Mouse (Mus musculus): ENCODE measurements around the gene Mmd.

The Mmd gene

GRCm38 (mm10) chr11:90247793-90248192, 1.5 kb upstream of the Mmd start:
- in situ Hi-C loops (cut with MboI; ENCODE audit: low sequenced_read_pairs) = no loop called here

GRCm38 (mm10) chr11:90249701-90250141, 465 bp downstream of the Mmd start:
- in situ Hi-C loops (cut with MboI; ENCODE audit: low sequenced_read_pairs) = no loop called here

- in situ Hi-C loops (cut with MboI; ENCODE audit: low sequenced_read_pairs) = no loop called here
Measured at GRCm38 (mm10) chr11:90250189-90250588, 933 bp downstream of the Mmd start.

GRCm38 (mm10) chr11:90250730-90251129, 1.5 kb downstream of the Mmd start:
- in situ Hi-C loops (cut with MboI; ENCODE audit: low sequenced_read_pairs) = no loop called here

GRCm38 (mm10) chr11:90251923-90252322, 2.7 kb downstream of the Mmd start:
- in situ Hi-C loops (cut with MboI; ENCODE audit: low sequenced_read_pairs) = no loop called here

GRCm38 (mm10) chr11:90252366-90252765, 3.1 kb downstream of the Mmd start:
- in situ Hi-C loops (cut with MboI; ENCODE audit: low sequenced_read_pairs) = no loop called here

GRCm38 (mm10) chr11:90254536-90254935, 5.3 kb downstream of the Mmd start:
- in situ Hi-C loops (cut with MboI; ENCODE audit: low sequenced_read_pairs) = no loop called here

- in situ Hi-C loops (cut with MboI; ENCODE audit: low sequenced_read_pairs) = no loop called here
Measured at GRCm38 (mm10) chr11:90255687-90256086, 6.4 kb downstream of the Mmd start.

GRCm38 (mm10) chr11:90256833-90257525, 7.7 kb downstream of the Mmd start:
- in situ Hi-C loops (cut with MboI; ENCODE audit: low sequenced_read_pairs) = no loop called here

GRCm38 (mm10) chr11:90258321-90258927, 9.2 kb downstream of the Mmd start:
- in situ Hi-C loops (cut with MboI; ENCODE audit: low sequenced_read_pairs) = no loop called here

- in situ Hi-C loops (cut with MboI; ENCODE audit: low sequenced_read_pairs) = no loop called here
Measured at GRCm38 (mm10) chr11:90259071-90259470, 9.8 kb downstream of the Mmd start.

GRCm38 (mm10) chr11:90259826-90260225, 10.6 kb downstream of the Mmd start:
- in situ Hi-C loops (cut with MboI; ENCODE audit: low sequenced_read_pairs) = no loop called here

GRCm38 (mm10) chr11:90264180-90264579, 14.9 kb downstream of the Mmd start:
- in situ Hi-C loops (cut with MboI; ENCODE audit: low sequenced_read_pairs) = no loop called here

- in situ Hi-C loops (cut with MboI; ENCODE audit: low sequenced_read_pairs) = no loop called here
Measured at GRCm38 (mm10) chr11:90265581-90265980, 16.3 kb downstream of the Mmd start.

GRCm38 (mm10) chr11:90268934-90269333, 19.7 kb downstream of the Mmd start:
- in situ Hi-C loops (cut with MboI; ENCODE audit: low sequenced_read_pairs) = no loop called here

- in situ Hi-C loops (cut with MboI; ENCODE audit: low sequenced_read_pairs) = no loop called here
Measured at GRCm38 (mm10) chr11:90269398-90270123, 20.3 kb downstream of the Mmd start.

GRCm38 (mm10) chr11:90270132-90270877, 21.0 kb downstream of the Mmd start:
- in situ Hi-C loops (cut with MboI; ENCODE audit: low sequenced_read_pairs) = no loop called here

GRCm38 (mm10) chr11:90274187-90274586, 24.9 kb downstream of the Mmd start:
- in situ Hi-C loops (cut with MboI; ENCODE audit: low sequenced_read_pairs) = no loop called here

GRCm38 (mm10) chr11:90275663-90276062, 26.4 kb downstream of the Mmd start:
- in situ Hi-C loops (cut with MboI; ENCODE audit: low sequenced_read_pairs) = no loop called here

- in situ Hi-C loops (cut with MboI; ENCODE audit: low sequenced_read_pairs) = no loop called here
Measured at GRCm38 (mm10) chr11:90276150-90276549, 26.9 kb downstream of the Mmd start.

GRCm38 (mm10) chr11:90276561-90276960, 27.3 kb downstream of the Mmd start:
- in situ Hi-C loops (cut with MboI; ENCODE audit: low sequenced_read_pairs) = no loop called here

All from CH12F3 (cell line).